Mouse (Mus musculus) embryonic facial prominence, embryonic 15.5 days (tissue): Measurements from ENCODE around the gene Trpm1. TPM values are rescaled to one million over a fixed set of nuclear protein-coding genes. Genes with fewer than 3 reads are reported as not detected.

Experiments
- ATAC-seq: fragments of 200-750 bp; cut with Nextera tagmentation; 2 replicates; pipeline ENCODE4 v1.8.0; 2017; ENCODE audit warnings: low read depth, moderate TSS enrichment; ENCODE audit not compliant: insufficient number of reproducible peaks, low FRiP score, low TSS enrichment
- H3K27ac ChIP-seq: fragments of 300-500 bp; sonication (generic); replicated peaks from 2 replicates; pipeline ENCODE4 v1.5.1; 2015; ENCODE audit warnings: mild to moderate bottlenecking, inconsistent platforms
- H3K27me3 ChIP-seq: fragments of 300-500 bp; sonication (generic); 2 replicates; pipeline ENCODE4 v1.6.1; 2015; ENCODE audit warnings: inconsistent platforms
- H3K36me3 ChIP-seq: fragments of 300-500 bp; sonication (generic); 2 replicates; pipeline ENCODE4 v1.6.1; 2015; ENCODE audit warnings: mild to moderate bottlenecking, inconsistent platforms
- H3K4me1 ChIP-seq: fragments of 300-500 bp; sonication (generic); 2 replicates; pipeline ENCODE4 v1.6.1; 2015; ENCODE audit warnings: inconsistent platforms
- H3K4me2 ChIP-seq: fragments of 300-500 bp; sonication (generic); replicated peaks from 2 replicates; pipeline ENCODE4 v1.6.1; 2015; ENCODE audit warnings: mild to moderate bottlenecking, inconsistent platforms
- H3K4me3 ChIP-seq: fragments of 300-500 bp; sonication (generic); replicated peaks from 2 replicates; pipeline ENCODE4 v1.5.1; 2015; ENCODE audit warnings: mild to moderate bottlenecking, inconsistent platforms
- H3K9ac ChIP-seq: fragments of 300-500 bp; sonication (generic); 2 replicates; pipeline ENCODE4 v1.6.1; 2015; ENCODE audit warnings: inconsistent platforms
- H3K9me3 ChIP-seq: fragments of 300-500 bp; sonication (generic); replicated peaks from 2 replicates; pipeline ENCODE4 v1.6.1; 2016; ENCODE audit warnings: inconsistent platforms
- WGBS: fragments of 180-500 bp; shearing (Covaris S2); methylation state at CpG from one replicate; pipeline ENCODE4 v1.1.7; 2015; 5-methylcytosine and 5-hydroxymethylcytosine counted together
- polyA plus RNA-seq: library from polyadenylated mRNA; unstranded; fragments of >200 nt; fragmentation: Nextera tagmentation; extraction: Ambion mirVana; gene quantifications from 2 replicates; pipeline ENCODE4 v1.2.1, GENCODE M21; 2015

Trpm1 gene
- polyA plus RNA-seq, 1 experiment from 2014 or later: 4.2 TPM

DNA sequence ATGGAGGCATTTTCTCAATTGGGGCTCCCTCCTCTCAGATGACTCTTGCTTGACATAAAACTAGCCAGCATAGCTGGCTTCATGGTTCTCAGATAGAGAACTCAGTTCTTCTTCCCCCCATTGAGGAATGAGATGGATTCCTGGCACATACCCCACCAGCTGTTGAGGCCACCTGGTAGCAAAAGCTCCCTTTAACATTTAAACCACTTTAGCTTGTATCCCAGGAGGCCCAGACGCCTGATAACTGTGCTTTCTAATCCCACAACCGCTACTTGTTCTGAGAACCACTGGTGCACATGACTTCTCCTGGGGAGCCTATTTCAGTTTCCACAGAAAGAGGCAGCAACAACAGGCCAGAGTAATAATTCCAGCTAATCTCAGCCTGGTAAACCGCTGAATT lies 12.4 kb downstream of the Trpm1 start:
- Histone ChIP-seq H3K4me1 (no peaks in the 10 kb centered on the region), H3K4me3 (no peak overlapping the region), H3K4me2 (no peak overlapping the region), H3K27ac (no peak overlapping the region), H3K9me3 (no peaks in the 10 kb centered on the region), H3K9ac (no peak overlapping the region), H3K27me3 (no peaks in the 10 kb centered on the region), H3K36me3 (no peaks in the 10 kb centered on the region)
- ATAC-seq: no peak
- WGBS: 60% methylated on average over 3 of the region's 3 CpGs

DNA sequence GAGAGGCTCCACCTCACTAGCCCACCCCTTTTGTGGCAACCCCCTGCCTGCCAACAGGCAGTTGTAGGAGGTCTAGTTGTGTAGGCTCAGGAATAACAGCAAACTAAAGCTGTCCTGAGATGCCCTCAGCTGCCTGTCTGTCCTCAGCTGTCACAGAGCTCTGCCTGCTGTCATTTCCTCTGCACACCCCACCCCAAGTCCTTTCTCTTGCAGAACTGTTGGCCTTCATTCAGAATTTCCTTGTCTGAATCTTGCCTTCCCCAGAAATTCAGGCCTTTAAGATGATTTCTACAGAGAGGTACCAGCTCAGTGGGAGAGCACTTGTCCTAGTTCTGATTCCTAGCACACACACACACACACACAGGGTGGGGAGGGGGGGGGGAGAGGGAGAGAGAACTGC lies 13.1 kb downstream of the Trpm1 start:
- H3K9me3 ChIP-seq: no peaks in the 10 kb centered on the region
- no peak overlapping the region for H3K9ac ChIP-seq
- no peaks in the 10 kb centered on the region for H3K36me3 ChIP-seq
- H3K4me3 ChIP-seq: no peak overlapping the region
- no peak for ATAC-seq
- H3K4me1 ChIP-seq: no peaks in the 10 kb centered on the region
- H3K27me3 ChIP-seq: no peaks in the 10 kb centered on the region
- H3K27ac ChIP-seq: no peak overlapping the region
- no peak overlapping the region for H3K4me2 ChIP-seq

DNA sequence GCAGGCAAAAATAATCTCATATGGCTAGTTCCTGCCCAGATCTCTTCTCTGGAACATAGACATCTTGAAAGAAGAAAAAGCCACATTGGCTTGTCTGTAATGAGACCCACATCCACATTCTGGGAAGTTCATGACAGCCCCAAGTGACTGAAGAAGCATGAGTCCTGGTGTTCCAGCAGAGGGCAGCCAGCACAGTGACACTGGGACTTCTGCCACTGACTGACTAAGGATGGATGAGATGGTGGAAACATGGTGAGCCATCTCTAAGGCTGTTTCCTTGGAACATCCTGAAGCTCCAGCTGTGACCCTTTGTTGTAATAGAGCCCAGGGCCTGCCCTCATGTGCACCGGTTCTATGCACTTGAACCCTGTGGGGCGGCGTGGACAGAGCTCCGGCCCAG lies 25.7 kb downstream of the Trpm1 start:
- no peak overlapping the region for H3K27ac ChIP-seq
- no peak for ATAC-seq
- H3K4me2 ChIP-seq: no peak overlapping the region
- H3K36me3 ChIP-seq: no peaks in the 10 kb centered on the region
- no peak overlapping the region for H3K9ac ChIP-seq
- H3K4me3 ChIP-seq: no peak overlapping the region
- peaks cover 3% of the 10 kb centered on the region; the same call in 1 of the 2 replicates for H3K4me1 ChIP-seq
- no peaks in the 10 kb centered on the region for H3K9me3 ChIP-seq
- no peaks in the 10 kb centered on the region for H3K27me3 ChIP-seq
- WGBS: 92% methylated on average over 4 of the region's 4 CpGs

DNA sequence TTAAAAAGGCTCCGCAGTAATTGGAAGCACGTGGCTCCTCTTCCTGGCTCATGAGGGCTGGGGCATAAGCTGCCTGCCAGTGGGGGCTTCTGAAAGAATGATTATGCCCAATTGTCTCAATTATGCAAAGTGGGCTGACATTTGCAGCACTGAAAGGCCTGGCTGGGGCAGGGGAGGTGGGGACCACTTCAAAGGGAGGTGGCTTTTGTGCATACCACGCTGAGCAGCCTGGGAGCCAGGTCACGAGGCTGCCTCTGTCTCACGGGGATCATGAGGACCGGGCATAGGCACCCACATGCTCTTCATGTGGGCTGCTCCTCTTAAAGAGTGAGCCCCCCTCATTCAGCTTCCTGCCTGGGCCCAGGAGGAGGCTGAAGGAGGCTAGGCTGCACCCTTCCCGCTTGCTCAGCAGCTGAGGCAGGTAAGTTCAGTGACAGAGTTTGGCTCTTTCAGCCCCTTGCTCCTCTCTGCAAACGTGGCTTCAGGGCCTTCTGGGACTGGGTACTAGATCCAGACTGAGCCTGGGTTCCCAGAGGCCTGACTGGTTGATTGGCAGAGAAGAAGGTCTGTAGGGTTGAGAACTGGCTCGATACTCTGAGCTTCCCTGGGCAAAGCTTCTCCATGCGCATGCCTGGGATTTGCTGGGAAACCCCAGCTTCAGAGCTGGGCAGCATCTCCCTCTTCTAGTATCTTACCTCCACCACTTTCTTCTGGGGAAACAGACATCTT lies 31.7 kb downstream of the Trpm1 start:
- no peak overlapping the region for H3K27ac ChIP-seq
- H3K27me3 ChIP-seq: no peaks in the 10 kb centered on the region
- peak; percentile 34; the same call in 1 of the 2 replicates for ATAC-seq
- H3K4me1 ChIP-seq: peaks cover 15% of the 10 kb centered on the region
- no peak overlapping the region for H3K4me3 ChIP-seq
- no peaks in the 10 kb centered on the region for H3K9me3 ChIP-seq
- no peaks in the 10 kb centered on the region for H3K36me3 ChIP-seq
- no peak overlapping the region for H3K9ac ChIP-seq
- WGBS: 39% methylated on average over 10 of the region's 10 CpGs
- no peak overlapping the region for H3K4me2 ChIP-seq

DNA sequence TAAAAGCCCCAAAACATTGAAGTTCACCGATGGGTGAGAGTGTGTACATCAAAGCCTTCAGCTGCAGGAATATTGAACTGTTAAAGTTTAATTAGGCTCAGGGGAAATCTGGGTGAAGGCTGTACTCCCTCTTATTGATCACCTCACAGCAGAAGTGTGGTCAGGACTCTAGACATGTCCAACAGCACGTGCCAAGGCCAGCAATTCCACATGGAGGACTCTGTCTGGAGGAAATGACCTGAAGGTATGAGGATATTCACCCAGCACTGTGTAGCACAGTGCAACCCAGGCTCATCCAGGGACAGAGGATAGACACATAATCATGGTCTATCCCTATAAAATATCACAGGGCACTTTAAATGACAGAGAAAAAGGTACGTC lies 32.3 kb downstream of the Trpm1 start:
- Histone ChIP-seq H3K9ac (no peak overlapping the region), H3K27ac (no peak overlapping the region), H3K4me2 (no peak overlapping the region), H3K36me3 (no peaks in the 10 kb centered on the region), H3K4me1 (peaks cover 15% of the 10 kb centered on the region), H3K4me3 (no peak overlapping the region), H3K27me3 (no peaks in the 10 kb centered on the region), H3K9me3 (no peaks in the 10 kb centered on the region)
- ATAC-seq: no peak
- WGBS: 82% methylated on average over 3 of the region's 3 CpGs

DNA sequence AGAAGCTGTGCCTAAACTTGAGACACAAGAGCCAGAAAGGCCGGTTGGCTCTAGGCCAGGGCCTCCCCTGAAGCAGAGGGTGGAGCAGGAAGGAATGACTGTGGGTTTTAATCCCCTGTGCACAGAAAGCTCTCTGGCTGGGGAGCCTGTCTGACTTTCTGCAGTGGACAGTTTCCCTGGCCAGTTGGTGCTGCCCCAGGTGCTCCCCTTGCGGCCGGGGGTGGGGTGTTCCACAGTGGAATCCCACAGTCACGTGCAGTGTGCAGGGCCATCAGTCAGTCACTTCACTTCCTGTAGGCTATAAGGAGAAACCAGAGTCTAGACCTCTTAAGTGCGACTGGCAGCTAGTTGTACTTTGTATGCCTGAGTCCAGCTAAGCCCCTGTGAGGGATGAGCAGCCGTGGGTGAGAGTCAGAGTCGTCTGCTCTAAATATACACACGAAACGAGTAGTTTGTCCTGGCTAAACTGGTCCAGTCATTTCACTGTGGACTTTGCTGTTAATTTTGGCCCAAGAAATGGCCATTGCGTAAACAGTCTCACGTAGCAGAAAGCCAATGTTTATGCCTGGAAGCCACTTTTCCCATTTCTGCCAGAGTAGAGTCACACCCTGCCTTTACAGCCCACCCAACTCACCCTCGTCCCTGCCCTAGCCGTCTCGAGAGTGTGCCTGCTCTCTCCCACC lies 38.8 kb downstream of the Trpm1 start:
- Histone ChIP-seq H3K9ac (no peak overlapping the region), H3K4me3 (no peak overlapping the region), H3K27me3 (no peaks in the 10 kb centered on the region), H3K36me3 (no peaks in the 10 kb centered on the region), H3K4me1 (peaks cover 20% of the 10 kb centered on the region), H3K9me3 (no peaks in the 10 kb centered on the region), H3K4me2 (no peak overlapping the region), H3K27ac (peak overlapping the region; percentile 51; the same call in 1 of the 2 replicates)
- 38% methylated on average over 14 of the region's 14 CpGs for WGBS
- peak; percentile 56 for ATAC-seq

DNA sequence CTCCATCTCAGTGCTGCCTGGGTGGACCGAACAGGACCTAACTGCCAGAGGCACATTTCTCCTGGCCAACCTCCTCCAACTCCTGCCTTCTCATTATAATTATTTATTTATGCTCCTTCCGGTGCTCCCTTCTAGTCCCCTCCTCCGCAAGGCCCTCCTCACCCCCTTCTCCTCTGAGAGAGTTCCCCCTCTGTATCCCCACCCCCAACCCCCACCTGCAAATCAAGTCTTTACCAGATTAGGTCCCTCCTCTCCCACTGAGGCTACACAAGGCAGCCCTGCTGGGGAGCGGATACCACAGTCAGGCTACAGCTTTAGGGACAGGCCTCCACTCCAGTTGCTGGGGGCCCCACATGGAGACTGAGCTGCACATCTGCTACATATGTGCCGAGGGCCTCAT lies 39.8 kb downstream of the Trpm1 start:
- Histone ChIP-seq H3K4me3 (no peak overlapping the region), H3K4me2 (no peak overlapping the region), H3K27me3 (no peaks in the 10 kb centered on the region), H3K9me3 (no peaks in the 10 kb centered on the region), H3K27ac (no peak overlapping the region), H3K36me3 (no peaks in the 10 kb centered on the region), H3K4me1 (peaks cover 20% of the 10 kb centered on the region), H3K9ac (no peak overlapping the region)
- ATAC-seq: no peak
- WGBS: 38% methylated on average over 5 of the region's 5 CpGs

DNA sequence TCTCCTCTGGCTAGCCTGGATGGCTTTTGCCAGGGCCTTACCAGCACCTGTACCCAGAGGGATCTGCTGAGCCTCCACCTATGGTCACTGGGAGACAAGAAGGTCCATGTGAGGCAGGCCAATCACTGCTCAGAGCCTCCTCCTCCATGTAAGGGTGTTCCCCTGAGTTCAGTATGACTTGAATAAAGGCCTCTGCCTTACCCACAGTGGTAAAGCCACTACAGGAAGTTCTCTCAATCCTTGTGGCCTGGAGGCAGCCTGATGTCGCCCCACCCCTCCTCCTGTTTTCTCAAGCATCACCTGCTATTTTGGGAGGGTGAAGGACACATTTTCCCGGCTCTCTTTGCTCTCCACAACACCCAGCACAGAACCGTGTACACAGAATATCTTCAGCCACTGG lies 42.5 kb downstream of the Trpm1 start:
- peaks cover 20% of the 10 kb centered on the region for H3K4me1 ChIP-seq
- no peak overlapping the region for H3K4me3 ChIP-seq
- H3K27me3 ChIP-seq: no peaks in the 10 kb centered on the region
- H3K36me3 ChIP-seq: no peaks in the 10 kb centered on the region
- H3K27ac ChIP-seq: no peak overlapping the region
- 60% methylated on average over 3 of the region's 3 CpGs for WGBS
- H3K9me3 ChIP-seq: no peaks in the 10 kb centered on the region
- no peak overlapping the region for H3K4me2 ChIP-seq
- H3K9ac ChIP-seq: no peak overlapping the region
- no peak for ATAC-seq

DNA sequence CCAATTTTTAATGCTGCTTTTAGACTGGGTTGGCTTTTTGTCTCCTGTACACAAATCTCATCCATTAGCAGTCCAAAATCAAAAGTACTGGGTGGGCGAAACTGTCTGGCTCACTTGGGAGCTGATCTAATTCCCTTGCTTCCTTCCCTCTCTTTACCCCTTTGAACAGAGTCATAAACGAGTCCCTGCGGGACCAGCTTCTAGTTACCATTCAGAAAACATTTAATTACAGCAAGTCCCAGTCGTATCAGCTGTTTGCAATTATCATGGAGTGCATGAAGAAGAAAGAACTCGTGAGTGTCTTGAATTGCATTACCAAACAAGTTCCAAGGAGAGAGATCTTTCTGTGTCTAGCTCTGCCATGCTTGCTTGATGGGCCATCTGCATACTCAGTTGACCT lies 55.1 kb downstream of the Trpm1 start:
- Histone ChIP-seq H3K9me3 (no peaks in the 10 kb centered on the region), H3K36me3 (no peaks in the 10 kb centered on the region), H3K4me3 (no peak overlapping the region), H3K27me3 (no peaks in the 10 kb centered on the region), H3K27ac (no peak overlapping the region), H3K4me1 (no peaks in the 10 kb centered on the region), H3K9ac (no peak overlapping the region), H3K4me2 (no peak overlapping the region)
- 22% methylated on average over 5 of the region's 5 CpGs for WGBS
- peak; percentile 36; the same call in 1 of the 2 replicates for ATAC-seq

DNA sequence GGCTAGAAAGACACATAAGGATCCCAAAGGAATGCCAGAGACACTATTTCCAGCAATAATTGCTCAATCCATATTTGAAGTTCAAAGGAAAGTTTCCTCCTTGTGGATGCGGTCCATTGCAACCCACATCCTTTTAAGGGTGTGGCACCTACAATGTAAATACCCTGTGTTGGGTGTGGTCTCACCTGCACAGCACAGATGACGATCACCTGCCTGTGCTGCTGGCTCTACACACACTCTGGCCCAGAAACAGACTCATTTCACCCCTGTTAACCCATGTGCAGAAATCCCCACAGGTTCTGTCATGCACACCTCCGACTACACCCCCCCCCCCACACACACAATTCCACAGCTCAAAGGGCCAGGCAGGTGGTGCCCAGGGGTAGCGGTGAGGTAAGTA lies 59.2 kb downstream of the Trpm1 start:
- no peaks in the 10 kb centered on the region for H3K27me3 ChIP-seq
- no peak overlapping the region for H3K4me2 ChIP-seq
- 0 out of 2 replicates have a peak, but pooled peaks cover 4% of the 10 kb centered on the region for H3K4me1 ChIP-seq
- no peaks in the 10 kb centered on the region for H3K9me3 ChIP-seq
- H3K27ac ChIP-seq: no peak overlapping the region
- WGBS: 65% methylated on average over 4 of the region's 4 CpGs
- no peak for ATAC-seq
- H3K9ac ChIP-seq: no peak overlapping the region
- H3K36me3 ChIP-seq: no peaks in the 10 kb centered on the region
- no peak overlapping the region for H3K4me3 ChIP-seq

DNA sequence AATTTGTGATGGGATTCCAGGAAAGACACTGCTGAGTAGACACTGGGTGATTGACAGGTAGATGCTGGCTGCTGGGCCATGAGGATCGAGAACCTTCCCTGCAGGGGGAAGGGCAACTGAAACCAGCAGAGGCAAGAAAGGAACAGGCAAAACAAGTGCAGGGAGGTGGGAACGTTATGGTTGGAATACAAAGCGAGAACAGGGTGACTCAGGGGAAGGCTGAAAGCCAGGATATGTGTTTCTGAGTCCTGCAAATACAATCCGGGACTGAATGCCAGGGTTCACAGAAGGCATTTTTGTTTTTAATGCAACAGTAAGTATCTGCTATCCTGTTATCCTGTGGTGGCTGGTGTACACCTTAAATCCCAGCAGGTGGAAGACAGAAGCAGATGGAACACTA lies 60.4 kb downstream of the Trpm1 start:
- no peak for ATAC-seq
- Histone ChIP-seq H3K4me3 (no peak overlapping the region), H3K9me3 (no peaks in the 10 kb centered on the region), H3K4me1 (0 out of 2 replicates have a peak, but pooled peaks cover 4% of the 10 kb centered on the region), H3K27ac (no peak overlapping the region), H3K27me3 (no peaks in the 10 kb centered on the region), H3K9ac (no peak overlapping the region), H3K4me2 (no peak overlapping the region), H3K36me3 (no peaks in the 10 kb centered on the region)
- 45% methylated on average over 4 of the region's 4 CpGs for WGBS

DNA sequence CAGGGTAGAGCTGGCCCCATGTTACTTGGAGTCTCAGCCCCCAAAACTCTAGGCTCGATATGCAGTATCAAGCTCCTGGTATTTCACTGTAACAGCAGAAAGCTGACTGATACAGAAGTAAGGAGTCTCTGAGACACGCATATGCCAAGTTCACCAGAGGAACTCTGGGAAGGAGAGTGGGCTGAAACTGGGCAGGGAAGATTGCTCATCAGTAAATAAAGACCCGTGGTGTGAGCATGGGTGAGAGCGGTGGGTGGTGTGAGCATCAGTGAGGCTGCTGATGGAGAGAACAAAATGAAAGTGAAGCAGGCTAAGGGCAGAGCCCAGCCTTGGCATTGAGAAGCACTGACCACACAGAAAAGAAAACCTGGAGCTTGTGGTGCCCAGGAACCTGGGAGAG lies 62.0 kb downstream of the Trpm1 start:
- Histone ChIP-seq H3K9me3 (no peaks in the 10 kb centered on the region), H3K27ac (no peak overlapping the region), H3K4me1 (0 out of 2 replicates have a peak, but pooled peaks cover 4% of the 10 kb centered on the region), H3K9ac (no peak overlapping the region), H3K4me2 (no peak overlapping the region), H3K36me3 (no peaks in the 10 kb centered on the region), H3K27me3 (no peaks in the 10 kb centered on the region), H3K4me3 (no peak overlapping the region)
- no peak for ATAC-seq
- 84% methylated on average over 4 of the region's 4 CpGs for WGBS
